Mouse (Mus musculus) hindbrain, embryonic 10.5 days (tissue): ENCODE measurements around the gene Fam163b. TPM values are rescaled to one million over a fixed set of nuclear protein-coding genes. Genes with fewer than 3 reads are reported as not detected.

Experiments
- DNase-seq: peaks from one replicate; pipeline ENCODE4 v3.0.0-alpha.2; 2017; ENCODE audit warnings: low spot score
- H3K27ac ChIP-seq: fragments of 300-500 bp; sonication (generic); 2 replicates; pipeline ENCODE4 v1.5.1; 2016; ENCODE audit warnings: mild to moderate bottlenecking, moderate library complexity
- H3K27me3 ChIP-seq: fragments of 300-500 bp; sonication (generic); 2 replicates; pipeline ENCODE4 v1.6.1; 2016; ENCODE audit warnings: mild to moderate bottlenecking; ENCODE audit not compliant: poor library complexity, insufficient read depth, severe bottlenecking
- H3K36me3 ChIP-seq: fragments of 300-500 bp; sonication (generic); 2 replicates; pipeline ENCODE4 v1.6.1; 2016; ENCODE audit warnings: mild to moderate bottlenecking, moderate library complexity
- H3K4me1 ChIP-seq: fragments of 300-500 bp; sonication (generic); replicated peaks from 2 replicates; pipeline ENCODE4 v1.6.1; 2016; ENCODE audit warnings: mild to moderate bottlenecking
- H3K4me3 ChIP-seq: fragments of 300-500 bp; sonication (generic); 2 replicates; pipeline ENCODE4 v1.5.1; 2016; ENCODE audit warnings: mild to moderate bottlenecking, moderate library complexity
- H3K9me3 ChIP-seq: fragments of 300-500 bp; sonication (generic); 2 replicates; pipeline ENCODE4 v1.6.1; 2016; ENCODE audit warnings: mild to moderate bottlenecking, moderate library complexity
- WGBS: fragments of 180-500 bp; shearing (Covaris S2); methylation state at CpG from one replicate; pipeline ENCODE4 v1.1.7; 2016; 5-methylcytosine and 5-hydroxymethylcytosine counted together
- polyA plus RNA-seq: library from polyadenylated mRNA; unstranded; fragments of >200 nt; fragmentation: Nextera tagmentation; extraction: Ambion mirVana; gene quantifications from 2 replicates; pipeline ENCODE4 v1.2.1, GENCODE M21; 2016

The Fam163b gene
- polyA plus RNA-seq, 1 experiment from 2014 or later = 0.26 TPM

DNA sequence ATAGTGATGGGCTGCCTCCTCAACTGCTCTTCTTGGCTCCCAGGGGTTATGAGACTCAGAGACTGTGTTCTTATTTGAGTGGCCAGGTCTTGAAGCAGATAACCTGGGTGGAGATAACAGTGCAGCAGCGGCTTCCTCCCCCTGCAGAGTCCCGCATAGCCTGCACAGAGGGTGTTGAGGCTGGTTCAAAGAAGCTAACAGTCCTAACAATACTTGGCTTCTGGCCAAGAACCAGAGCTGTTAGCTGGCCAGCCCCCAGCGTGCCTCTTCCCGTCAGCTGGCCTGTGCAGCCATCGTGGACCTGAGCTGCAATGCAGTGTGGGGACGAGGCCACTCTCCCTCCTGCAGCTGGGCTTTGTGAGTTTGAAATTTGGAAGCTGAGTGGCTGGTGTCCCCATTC is 44.5 kb downstream of the Fam163b start:
- Histone ChIP-seq H3K4me3 (no peak overlapping the region), H3K4me1 (peaks cover 32% of the 10 kb centered on the region)
- no peak for DNase-seq

GRCm38 (mm10) chr2:27097241-27097656 is 45.0 kb downstream of the Fam163b start:
- Histone ChIP-seq H3K27ac (peak overlapping the region; percentile 67), H3K27me3 (0 out of 2 replicates have a peak, but pooled peaks cover under 1% of the 10 kb centered on the region), H3K36me3 (no peaks in the 10 kb centered on the region), H3K4me1 (peaks cover 32% of the 10 kb centered on the region), H3K4me3 (no peak overlapping the region), H3K9me3 (no peaks in the 10 kb centered on the region)
- 60% methylated on average over 6 of the region's 6 CpGs for WGBS
- DNase-seq = no peak

More for the DNA sequence above, 44.5 kb downstream of the Fam163b start:
- Histone ChIP-seq H3K27ac (no peak overlapping the region), H3K9me3 (no peaks in the 10 kb centered on the region), H3K36me3 (no peaks in the 10 kb centered on the region), H3K27me3 (peaks cover 6% of the 10 kb centered on the region; the same call in 1 of the 2 replicates)
- 46% methylated on average over 6 of the region's 6 CpGs for WGBS

- H3K4me3 ChIP-seq = no peak overlapping the region
- H3K27me3 ChIP-seq = no peaks in the 10 kb centered on the region
- peaks cover 32% of the 10 kb centered on the region for H3K4me1 ChIP-seq
- no peak for DNase-seq
- WGBS = 73% methylated on average over 13 of the region's 13 CpGs
- no peaks in the 10 kb centered on the region for H3K9me3 ChIP-seq
- peak overlapping the region; percentile 67; the same call in 1 of the 2 replicates for H3K27ac ChIP-seq
- no peaks in the 10 kb centered on the region for H3K36me3 ChIP-seq
These were observed 45.8 kb downstream of the Fam163b start for GRCm38 (mm10) chr2:27096341-27096981.

DNA sequence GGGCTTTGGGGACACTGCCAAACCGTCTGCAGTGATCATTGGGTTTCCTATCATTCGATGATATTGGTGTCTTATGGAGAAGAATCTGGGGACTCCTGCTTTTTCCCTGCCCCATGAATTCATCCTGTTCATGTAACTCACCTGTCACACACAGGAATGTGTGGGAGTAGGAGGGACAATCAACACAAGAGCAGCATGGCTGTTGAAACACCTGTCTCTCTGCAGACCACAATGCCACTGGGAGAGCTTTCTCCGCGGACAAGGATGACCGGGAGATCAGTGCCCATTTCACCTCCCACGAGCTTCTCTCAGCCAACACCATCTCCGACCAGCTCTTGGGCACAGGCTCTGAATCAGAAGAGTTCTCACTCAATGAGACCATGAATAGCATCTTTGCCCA is 47.1 kb downstream of the Fam163b start:
- 91% methylated on average over 7 of the region's 7 CpGs for WGBS
- no peaks in the 10 kb centered on the region for H3K9me3 ChIP-seq
- H3K36me3 ChIP-seq = no peaks in the 10 kb centered on the region
- no peak for DNase-seq
- H3K27me3 ChIP-seq = no peaks in the 10 kb centered on the region
- H3K4me3 ChIP-seq = no peak overlapping the region
- peaks cover 32% of the 10 kb centered on the region for H3K4me1 ChIP-seq
- H3K27ac ChIP-seq = no peak overlapping the region

DNA sequence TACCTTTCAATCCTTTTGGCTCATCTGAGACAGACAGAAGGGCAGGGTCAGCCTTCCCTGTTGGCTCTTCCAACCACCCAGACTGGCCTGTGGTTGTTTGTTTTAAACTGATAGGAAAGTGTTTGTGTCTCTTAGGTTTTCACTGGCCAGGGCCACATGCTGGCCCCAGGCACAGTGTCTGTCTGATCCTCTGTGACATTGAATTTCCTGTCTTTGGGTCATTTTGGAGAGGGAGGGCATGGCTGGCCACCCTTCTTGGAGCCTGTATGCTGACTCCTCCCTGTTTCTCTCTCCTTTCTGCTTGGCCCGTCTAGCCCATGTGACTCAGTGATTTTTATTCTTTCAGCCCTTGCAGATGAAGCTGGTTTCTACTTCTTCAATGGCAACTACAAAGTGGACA is 53.1 kb downstream of the Fam163b start:
- H3K4me3 ChIP-seq = no peak overlapping the region
- H3K27me3 ChIP-seq = no peaks in the 10 kb centered on the region
- WGBS = 65% methylated on average over 1 of the region's 1 CpGs
- H3K36me3 ChIP-seq = no peaks in the 10 kb centered on the region
- H3K27ac ChIP-seq = no peak overlapping the region
- H3K9me3 ChIP-seq = no peaks in the 10 kb centered on the region
- no peak for DNase-seq
- H3K4me1 ChIP-seq = peaks cover 22% of the 10 kb centered on the region

- H3K36me3 ChIP-seq = no peaks in the 10 kb centered on the region
- H3K27me3 ChIP-seq = no peaks in the 10 kb centered on the region
- peaks cover 27% of the 10 kb centered on the region for H3K4me1 ChIP-seq
- 75% methylated on average over 5 of the region's 5 CpGs for WGBS
- H3K27ac ChIP-seq = no peak overlapping the region
- H3K4me3 ChIP-seq = no peak overlapping the region
- H3K9me3 ChIP-seq = no peaks in the 10 kb centered on the region
- no peak for DNase-seq
These were observed 53.6 kb downstream of the Fam163b start for GRCm38 (mm10) chr2:27088700-27089099.

DNA sequence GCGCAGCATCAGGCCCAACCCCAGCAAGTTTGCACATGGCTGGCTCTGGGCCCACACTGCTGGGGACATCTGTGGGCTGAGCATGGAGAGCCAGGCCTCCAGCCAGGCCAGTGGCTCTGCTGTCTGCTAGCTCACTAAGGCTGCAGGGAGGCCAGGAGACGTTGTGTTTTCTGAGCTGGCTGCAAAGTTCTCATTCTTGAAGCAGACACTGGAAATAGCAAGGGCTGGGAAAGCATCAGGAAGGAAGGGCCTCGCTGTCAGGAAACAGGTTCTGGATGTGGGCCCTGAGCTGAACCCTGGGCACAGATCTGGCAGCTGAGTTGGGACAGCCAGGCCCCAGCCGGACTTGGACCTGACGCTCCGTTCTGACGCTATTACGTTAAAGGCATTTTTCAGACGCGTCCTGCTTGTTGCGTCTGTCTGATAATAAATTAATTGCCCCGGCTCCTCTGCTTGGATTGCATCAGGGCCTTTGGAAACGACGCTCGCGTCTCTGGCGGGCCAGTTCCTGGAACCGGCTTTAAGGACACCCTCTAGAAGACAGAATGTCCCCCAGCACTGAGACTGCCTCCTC is 54.1 kb downstream of the Fam163b start:
- Histone ChIP-seq H3K4me1 (peaks cover 31% of the 10 kb centered on the region), H3K27ac (peak overlapping the region; percentile 25; the same call in 1 of the 2 replicates)

DNA sequence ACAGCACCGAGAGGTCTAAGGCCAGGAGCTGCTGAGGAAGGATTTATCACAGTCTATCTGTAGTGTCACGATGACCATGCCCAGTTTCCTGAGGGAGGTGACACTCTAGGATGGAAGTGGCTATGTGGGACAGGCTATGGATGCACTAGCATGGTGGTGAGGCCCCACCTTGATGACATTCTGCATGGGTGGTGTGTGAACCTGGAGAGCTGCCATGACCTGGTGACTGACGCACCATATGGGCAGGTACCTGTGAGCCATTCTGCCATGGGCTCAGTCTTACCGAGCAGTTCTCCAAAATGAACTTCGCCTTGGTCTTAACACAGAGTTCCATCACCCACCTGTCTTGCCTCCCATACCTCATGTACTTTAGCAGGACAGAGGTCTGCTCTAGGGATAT is 54.7 kb downstream of the Fam163b start:
- 90% methylated on average over 5 of the region's 5 CpGs for WGBS
- H3K27ac ChIP-seq = no peak overlapping the region
- peaks cover 31% of the 10 kb centered on the region for H3K4me1 ChIP-seq

More for the DNA sequence above, 54.1 kb downstream of the Fam163b start:
- H3K36me3 ChIP-seq = no peaks in the 10 kb centered on the region
- H3K27me3 ChIP-seq = no peaks in the 10 kb centered on the region
- no peaks in the 10 kb centered on the region for H3K9me3 ChIP-seq
- WGBS = 84% methylated on average over 18 of the region's 18 CpGs
- H3K4me3 ChIP-seq = no peak overlapping the region
- no peak for DNase-seq

GRCm38 (mm10) chr2:27086483-27087010 is 55.7 kb downstream of the Fam163b start:
- Histone ChIP-seq H3K4me1 (peaks cover 32% of the 10 kb centered on the region), H3K9me3 (no peaks in the 10 kb centered on the region), H3K27ac (no peak overlapping the region), H3K4me3 (no peak overlapping the region), H3K27me3 (no peaks in the 10 kb centered on the region), H3K36me3 (no peaks in the 10 kb centered on the region)
- 85% methylated on average over 4 of the region's 4 CpGs for WGBS
- no peak for DNase-seq

More for the DNA sequence above, 54.7 kb downstream of the Fam163b start:
- no peak overlapping the region for H3K4me3 ChIP-seq
- H3K27me3 ChIP-seq = no peaks in the 10 kb centered on the region
- no peaks in the 10 kb centered on the region for H3K36me3 ChIP-seq
- no peaks in the 10 kb centered on the region for H3K9me3 ChIP-seq
- no peak for DNase-seq

GRCm38 (mm10) chr2:27085801-27086200 is 56.5 kb downstream of the Fam163b start:
- DNase-seq = no peak
- Histone ChIP-seq H3K4me1 (peaks cover 34% of the 10 kb centered on the region), H3K27ac (no peak overlapping the region), H3K36me3 (no peaks in the 10 kb centered on the region), H3K9me3 (no peaks in the 10 kb centered on the region), H3K4me3 (no peak overlapping the region), H3K27me3 (no peaks in the 10 kb centered on the region)
- 50% methylated on average over 2 of the region's 2 CpGs for WGBS

DNA sequence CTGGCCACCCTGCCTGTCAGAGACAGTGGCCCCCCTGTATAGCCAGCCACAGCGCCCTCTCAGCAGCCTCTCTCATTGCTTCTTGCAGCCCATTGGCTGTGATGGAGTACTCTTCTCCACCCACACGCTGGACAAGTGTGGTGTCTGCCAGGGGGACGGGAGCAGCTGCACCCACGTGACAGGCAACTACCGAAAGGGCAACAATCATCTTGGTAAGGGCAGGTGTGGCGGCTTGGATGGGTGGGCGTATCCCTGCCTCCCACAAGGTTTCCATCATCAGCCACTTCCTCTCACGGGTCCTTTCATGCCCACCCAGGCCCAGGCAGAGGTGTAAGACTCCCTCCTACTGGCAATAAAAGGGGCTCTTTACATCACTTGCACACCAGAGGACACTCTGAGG is 57.3 kb downstream of the Fam163b start:
- Histone ChIP-seq H3K27ac (no peak overlapping the region), H3K27me3 (0 out of 2 replicates have a peak, but pooled peaks cover 1% of the 10 kb centered on the region), H3K4me3 (no peak overlapping the region), H3K36me3 (no peaks in the 10 kb centered on the region), H3K4me1 (peaks cover 37% of the 10 kb centered on the region), H3K9me3 (no peaks in the 10 kb centered on the region)
- WGBS = 67% methylated on average over 8 of the region's 8 CpGs
- no peak for DNase-seq

DNA sequence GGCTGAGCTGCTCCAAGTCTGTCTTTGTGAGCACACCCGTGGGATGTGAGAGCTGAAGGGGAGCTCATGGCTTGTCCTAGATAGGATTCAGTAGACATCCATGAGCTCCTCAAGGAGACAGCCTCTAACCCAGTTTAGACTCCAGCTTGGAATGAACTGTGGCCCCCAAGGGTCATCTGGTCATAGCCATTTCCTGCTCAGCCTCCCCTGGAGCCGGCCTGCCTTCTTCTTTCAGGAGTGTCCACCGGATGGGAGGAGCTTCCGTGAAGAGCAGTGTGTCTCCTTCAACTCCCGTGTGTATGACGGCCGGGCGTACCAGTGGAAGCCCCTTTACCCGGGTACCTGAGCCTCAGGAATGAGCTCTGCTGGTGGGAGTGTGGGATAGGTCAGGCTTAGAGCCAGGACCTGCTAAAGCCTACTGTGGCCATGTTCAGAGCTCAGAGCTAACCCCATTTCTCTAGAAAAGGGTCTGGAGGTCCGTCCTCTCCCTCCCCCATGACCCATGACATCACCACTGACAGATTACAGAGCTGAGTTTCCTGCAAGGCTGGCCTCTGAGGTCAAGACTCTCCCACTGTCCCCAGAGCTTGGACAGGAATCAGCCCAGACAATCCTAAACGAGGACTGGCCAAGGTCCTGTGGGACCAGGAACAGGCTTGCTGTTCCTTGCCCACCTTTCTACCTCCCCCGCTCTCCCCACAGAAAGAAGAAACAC is 58.4 kb downstream of the Fam163b start:
- no peaks in the 10 kb centered on the region for H3K9me3 ChIP-seq
- peaks cover 48% of the 10 kb centered on the region for H3K4me1 ChIP-seq
- no peaks in the 10 kb centered on the region for H3K36me3 ChIP-seq
- DNase-seq = no peak
- H3K4me3 ChIP-seq = no peak overlapping the region
- H3K27ac ChIP-seq = peak overlapping the region; percentile 19; the same call in 1 of the 2 replicates
- peaks cover 12% of the 10 kb centered on the region; the same call in 1 of the 2 replicates for H3K27me3 ChIP-seq
- WGBS = 76% methylated on average over 12 of the region's 12 CpGs

DNA sequence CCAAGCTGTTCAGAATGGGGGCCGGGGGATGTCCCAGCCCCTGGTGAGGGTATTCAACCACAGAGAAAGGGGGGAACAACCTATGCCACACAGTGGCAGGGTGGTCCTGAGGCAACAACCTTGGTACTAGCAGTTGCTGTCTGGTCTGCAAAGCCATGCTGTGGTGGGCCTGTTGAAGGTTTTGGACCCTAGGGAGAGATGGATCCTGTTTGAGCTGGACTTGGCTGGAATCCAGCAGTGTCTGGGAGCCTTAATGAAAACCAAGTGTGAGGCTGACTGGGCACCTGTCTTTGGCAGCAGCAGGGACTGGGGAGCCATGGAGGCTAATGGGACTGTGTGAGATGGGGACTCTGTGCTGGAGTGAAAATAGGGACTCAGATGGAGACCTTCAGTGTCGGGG is 62.6 kb downstream of the Fam163b start:
- WGBS = 54% methylated on average over 2 of the region's 2 CpGs
- H3K4me1 ChIP-seq = peaks cover 45% of the 10 kb centered on the region
- H3K27me3 ChIP-seq = peaks cover 37% of the 10 kb centered on the region; the same call in 1 of the 2 replicates
- H3K9me3 ChIP-seq = no peaks in the 10 kb centered on the region
- no peaks in the 10 kb centered on the region for H3K36me3 ChIP-seq
- peak overlapping the region; percentile 70 for H3K27ac ChIP-seq
- peak overlapping the region; percentile 16 for H3K4me3 ChIP-seq
- DNase-seq = no peak
